Mouse (Mus musculus) forebrain, embryonic 12.5 days (tissue): ENCODE data around the gene Pcsk6. TPM values are rescaled to one million over a fixed set of nuclear protein-coding genes. Genes with fewer than 3 reads are reported as not detected.
"Not testable (repeated sequence)": the region's sequence is repeated elsewhere in the genome, so short reads cannot be mapped to it uniquely, and the experiment has no call there.

Experiments used
- ATAC-seq: fragments of 200-750 bp; cut with Nextera tagmentation; 2 replicates; pipeline ENCODE4 v1.8.0; 2017; ENCODE audit warnings: moderate TSS enrichment; ENCODE audit not compliant: low FRiP score
- H3K27ac ChIP-seq: fragments of 300-500 bp; sonication (generic); 2 replicates; pipeline ENCODE4 v1.5.1; 2016; ENCODE audit warnings: mild to moderate bottlenecking
- H3K27me3 ChIP-seq: fragments of 300-500 bp; sonication (generic); 2 replicates; pipeline ENCODE4 v1.6.1; 2016; ENCODE audit warnings: mild to moderate bottlenecking
- H3K36me3 ChIP-seq: fragments of 300-500 bp; sonication (generic); replicated peaks from 2 replicates; pipeline ENCODE4 v1.6.1; 2016; ENCODE audit warnings: mild to moderate bottlenecking
- H3K4me1 ChIP-seq: fragments of 300-500 bp; sonication (generic); 2 replicates; pipeline ENCODE4 v1.6.1; 2016
- H3K4me2 ChIP-seq: fragments of 300-500 bp; sonication (generic); 2 replicates; pipeline ENCODE4 v1.6.1; 2016; ENCODE audit warnings: mild to moderate bottlenecking, moderate library complexity
- H3K4me3 ChIP-seq: fragments of 300-500 bp; sonication (generic); replicated peaks from 2 replicates; pipeline ENCODE4 v1.5.1; 2016; ENCODE audit warnings: mild to moderate bottlenecking
- H3K9ac ChIP-seq: fragments of 300-500 bp; sonication (generic); 2 replicates; pipeline ENCODE4 v1.6.1; 2016; ENCODE audit warnings: mild to moderate bottlenecking
- H3K9me3 ChIP-seq: fragments of 300-500 bp; sonication (generic); 2 replicates; pipeline ENCODE4 v1.6.1; 2016
- WGBS: fragments of 180-500 bp; shearing (Covaris S2); methylation state at CpG from one replicate; pipeline ENCODE4 v1.1.7; 2016; 5-methylcytosine and 5-hydroxymethylcytosine counted together
- polyA plus RNA-seq: library from polyadenylated mRNA; unstranded; fragments of >200 nt; fragmentation: Nextera tagmentation; extraction: Ambion mirVana; gene quantifications from 2 replicates; pipeline ENCODE4 v1.2.1, GENCODE M21; 2016

Pcsk6 gene
- polyA plus RNA-seq, 1 experiment from 2014 or later: 2.5 TPM

GRCm38 (mm10) chr7:65916566-65916965 lies 55.0 kb downstream of the Pcsk6 start:
- Histone ChIP-seq H3K9ac (no peak overlapping the region), H3K9me3 (no peaks in the 10 kb centered on the region), H3K4me2 (no peak overlapping the region), H3K27me3 (no peaks in the 10 kb centered on the region), H3K4me3 (no peak overlapping the region), H3K36me3 (no peaks in the 10 kb centered on the region), H3K4me1 (0 out of 2 replicates have a peak, but pooled peaks cover 7% of the 10 kb centered on the region), H3K27ac (no peak overlapping the region)
- ATAC-seq: no peak
- 82% methylated on average over 8 of the region's 8 CpGs for WGBS

DNA sequence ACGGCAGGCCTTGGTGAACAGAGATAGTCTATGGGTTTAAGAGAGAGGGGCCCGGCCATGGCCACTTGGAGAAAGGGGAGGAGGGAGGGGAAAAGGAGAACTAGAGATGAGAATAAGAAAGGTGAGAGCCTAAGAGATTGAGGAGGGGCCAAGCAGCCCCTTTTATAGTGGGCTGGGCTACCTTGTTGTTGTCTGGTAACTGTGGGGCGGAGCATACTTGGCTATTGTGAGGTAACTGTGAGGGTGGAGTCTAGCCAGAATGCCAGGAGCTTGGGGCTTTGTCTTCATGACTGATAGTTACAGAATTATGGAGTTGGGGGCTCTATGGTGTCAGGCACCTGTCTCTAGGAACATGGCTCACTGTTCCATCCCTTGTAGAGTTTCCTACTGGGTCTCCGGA lies 56.9 kb downstream of the Pcsk6 start:
- Histone ChIP-seq H3K4me2 (no peak overlapping the region), H3K9ac (no peak overlapping the region), H3K9me3 (peaks cover 8% of the 10 kb centered on the region; the same call in 1 of the 2 replicates), H3K36me3 (no peaks in the 10 kb centered on the region), H3K4me1 (0 out of 2 replicates have a peak, but pooled peaks cover 7% of the 10 kb centered on the region), H3K27ac (no peak overlapping the region), H3K27me3 (no peaks in the 10 kb centered on the region), H3K4me3 (no peak overlapping the region)
- no peak for ATAC-seq
- WGBS: 93% methylated on average over 4 of the region's 4 CpGs

DNA sequence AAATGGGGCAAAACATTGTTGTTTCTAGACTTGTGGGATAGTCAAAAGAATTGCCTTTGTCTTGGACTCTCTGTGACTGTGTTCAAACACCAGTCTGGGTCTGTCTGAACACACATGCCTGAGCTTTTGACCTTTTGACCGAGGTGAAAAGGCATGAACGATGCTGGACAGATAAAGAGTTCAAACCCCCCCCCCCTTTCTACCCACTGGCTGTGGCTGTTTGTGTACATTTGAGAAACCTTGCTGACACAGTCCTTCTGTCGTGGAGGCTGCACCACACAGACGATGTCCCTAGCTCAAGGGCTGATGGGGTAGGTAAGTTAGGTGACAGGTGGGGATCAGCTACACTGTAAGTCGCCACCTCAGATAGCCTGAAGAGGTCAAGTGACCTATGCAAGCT lies 67.9 kb downstream of the Pcsk6 start:
- Histone ChIP-seq H3K27me3 (no peaks in the 10 kb centered on the region), H3K27ac (no peak overlapping the region), H3K4me2 (no peak overlapping the region), H3K4me3 (no peak overlapping the region), H3K36me3 (no peaks in the 10 kb centered on the region), H3K4me1 (peaks cover 3% of the 10 kb centered on the region; the same call in 1 of the 2 replicates), H3K9me3 (no peaks in the 10 kb centered on the region), H3K9ac (no peak overlapping the region)
- ATAC-seq: no peak
- 53% methylated on average over 5 of the region's 5 CpGs for WGBS

DNA sequence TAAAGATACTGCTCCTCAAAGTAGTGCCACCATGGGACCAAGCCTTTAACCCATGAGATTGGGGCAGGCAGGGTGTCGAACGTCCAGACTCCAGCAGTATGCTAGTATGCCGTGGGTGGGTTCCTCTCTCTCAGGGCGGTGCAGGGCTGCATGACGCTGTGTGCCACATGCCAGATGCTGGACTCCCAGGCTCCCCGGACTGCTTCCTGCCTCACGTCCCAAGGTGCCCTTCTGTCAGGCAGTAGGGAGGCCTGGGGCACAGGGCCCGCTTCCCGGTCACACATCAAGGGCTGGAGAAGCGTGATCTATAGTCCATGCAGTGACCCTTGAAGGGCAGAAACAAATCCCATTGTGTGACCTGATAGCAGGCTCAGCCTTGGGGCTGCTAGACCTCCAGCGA lies 68.9 kb downstream of the Pcsk6 start:
- H3K9me3 ChIP-seq: no peaks in the 10 kb centered on the region
- no peaks in the 10 kb centered on the region for H3K36me3 ChIP-seq
- H3K27me3 ChIP-seq: no peaks in the 10 kb centered on the region
- WGBS: 62% methylated on average over 11 of the region's 11 CpGs
- ATAC-seq: no peak
- peaks cover 3% of the 10 kb centered on the region; the same call in 1 of the 2 replicates for H3K4me1 ChIP-seq
- no peak overlapping the region for H3K27ac ChIP-seq
- H3K9ac ChIP-seq: no peak overlapping the region
- no peak overlapping the region for H3K4me2 ChIP-seq
- no peak overlapping the region for H3K4me3 ChIP-seq

DNA sequence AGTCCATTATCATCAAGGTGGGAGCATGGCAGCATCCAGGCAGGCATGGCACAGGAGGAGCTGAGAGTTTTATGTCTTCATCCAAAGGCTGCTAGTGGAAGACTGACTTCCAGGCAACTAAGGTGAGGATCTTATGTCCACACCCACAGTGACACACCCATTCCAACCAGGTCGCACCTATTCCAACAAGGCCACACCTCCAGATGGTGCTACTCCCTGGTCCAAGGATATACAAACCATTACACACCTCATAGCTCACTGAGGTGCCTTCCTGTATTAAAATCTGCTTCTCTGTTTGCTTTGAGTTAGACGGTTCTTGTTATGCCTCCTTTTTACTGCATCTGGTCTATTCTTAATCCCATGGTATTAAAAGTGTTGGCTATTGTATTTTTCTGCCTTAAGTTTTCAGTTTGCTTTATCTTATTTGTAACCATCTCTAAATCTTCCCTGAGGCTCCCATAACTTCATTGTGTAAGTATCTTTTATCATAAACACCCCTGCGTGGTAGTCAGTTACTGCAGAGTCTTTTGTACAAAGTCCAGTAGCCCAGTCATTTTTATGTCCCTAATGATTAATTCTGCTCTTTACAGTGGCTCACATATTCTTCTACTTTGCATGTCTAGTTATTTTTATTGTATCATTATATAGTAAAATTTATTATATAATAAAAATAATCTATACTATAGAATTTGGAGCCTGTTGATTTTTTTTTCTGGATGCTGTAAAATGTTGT lies 72.9 kb downstream of the Pcsk6 start:
- not testable (repeated sequence) for ATAC-seq, H3K9ac ChIP-seq
- 82% methylated on average over 3 of the region's 3 CpGs for WGBS

DNA sequence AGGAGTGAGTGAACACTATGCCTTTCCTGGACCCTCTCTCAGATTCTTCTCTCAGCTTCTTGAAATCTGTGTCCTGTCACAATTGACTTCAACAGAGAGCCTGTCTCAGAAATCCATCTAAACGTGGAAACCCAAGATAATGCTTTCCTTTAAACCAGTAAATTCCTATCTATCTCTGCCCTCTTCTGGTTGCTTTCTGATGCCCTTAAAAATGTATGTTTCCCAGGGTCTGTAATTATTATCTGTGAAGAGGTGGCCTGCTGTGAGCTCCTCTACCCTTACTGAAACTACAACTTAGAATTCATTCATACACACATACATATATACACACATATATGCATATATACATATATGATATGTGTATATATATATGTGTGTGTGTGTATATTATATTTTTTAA lies 73.7 kb downstream of the Pcsk6 start:
- H3K4me3 ChIP-seq: no peak overlapping the region
- no peaks in the 10 kb centered on the region for H3K4me1 ChIP-seq
- no peaks in the 10 kb centered on the region for H3K36me3 ChIP-seq
- H3K9ac ChIP-seq: no peak overlapping the region
- H3K9me3 ChIP-seq: no peaks in the 10 kb centered on the region
- no peak for ATAC-seq
- 62% methylated on average over 1 of the region's 1 CpGs for WGBS
- no peak overlapping the region for H3K27ac ChIP-seq
- H3K27me3 ChIP-seq: no peaks in the 10 kb centered on the region
- no peak overlapping the region for H3K4me2 ChIP-seq

More for the DNA sequence above, 72.9 kb downstream of the Pcsk6 start:
- H3K4me2 ChIP-seq, H3K27me3 ChIP-seq, H3K4me3 ChIP-seq, H3K36me3 ChIP-seq, H3K9me3 ChIP-seq, H3K4me1 ChIP-seq, H3K27ac ChIP-seq: not testable (repeated sequence)

DNA sequence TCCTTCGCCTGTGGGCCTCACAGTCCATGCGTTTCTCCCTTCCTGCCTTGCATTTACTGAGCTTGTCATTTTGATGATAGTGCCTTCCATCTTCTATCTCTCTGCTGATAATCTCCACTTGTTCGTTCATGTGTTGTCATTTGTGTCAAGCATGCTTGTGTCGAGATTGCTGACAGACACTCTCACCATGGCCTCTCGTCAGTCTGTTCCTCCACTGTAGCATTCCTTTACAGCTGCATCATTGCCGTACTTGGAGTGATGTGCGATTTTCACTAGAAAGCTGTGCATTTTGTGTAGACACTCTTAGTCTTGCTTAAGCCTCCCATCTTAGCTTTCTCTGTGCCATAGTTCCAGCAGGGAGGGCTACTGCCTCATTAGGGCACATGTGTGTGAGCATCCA lies 79.5 kb downstream of the Pcsk6 start:
- no peak overlapping the region for H3K4me3 ChIP-seq
- no peak overlapping the region for H3K9ac ChIP-seq
- no peak overlapping the region for H3K4me2 ChIP-seq
- no peaks in the 10 kb centered on the region for H3K9me3 ChIP-seq
- ATAC-seq: no peak
- no peaks in the 10 kb centered on the region for H3K27me3 ChIP-seq
- H3K36me3 ChIP-seq: no peaks in the 10 kb centered on the region
- H3K4me1 ChIP-seq: peaks cover 6% of the 10 kb centered on the region; the same call in 1 of the 2 replicates
- no peak overlapping the region for H3K27ac ChIP-seq
- 84% methylated on average over 7 of the region's 7 CpGs for WGBS

DNA sequence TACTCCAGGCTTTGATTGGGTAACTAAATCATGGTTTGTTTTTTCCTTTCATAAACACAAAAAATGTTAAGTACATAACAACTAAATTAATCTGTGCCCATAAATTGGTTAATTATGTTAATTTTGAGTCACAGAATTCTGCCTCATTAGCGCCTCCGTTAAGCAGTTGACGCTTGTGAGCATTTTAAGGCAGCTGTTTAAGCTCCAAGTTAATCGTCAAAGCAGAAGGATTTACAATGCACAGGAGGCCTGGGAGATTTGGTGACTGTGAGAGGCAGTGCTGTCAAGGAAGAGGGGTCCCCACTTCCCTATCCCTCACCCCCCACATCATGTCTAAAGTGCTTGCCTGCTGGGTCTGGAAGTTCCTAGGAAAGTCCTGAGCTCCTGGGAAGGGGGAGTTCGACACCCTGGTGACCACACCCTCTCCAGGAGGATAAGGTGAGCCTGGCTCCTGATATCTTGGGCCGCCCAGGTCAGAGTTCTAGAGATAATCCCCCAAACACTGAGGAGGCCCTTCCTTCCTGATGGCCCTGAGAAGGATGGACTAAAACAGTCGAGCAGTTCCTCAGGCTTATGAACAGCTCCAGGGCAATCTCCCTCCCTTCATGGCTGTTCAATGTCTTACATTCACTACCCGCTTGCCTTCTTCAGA lies 83.9 kb downstream of the Pcsk6 start:
- H3K4me3 ChIP-seq: no peak overlapping the region
- no peaks in the 10 kb centered on the region for H3K27me3 ChIP-seq
- H3K4me2 ChIP-seq: no peak overlapping the region
- no peak overlapping the region for H3K27ac ChIP-seq
- no peaks in the 10 kb centered on the region for H3K36me3 ChIP-seq
- H3K4me1 ChIP-seq: peaks cover 6% of the 10 kb centered on the region; the same call in 1 of the 2 replicates
- H3K9me3 ChIP-seq: no peaks in the 10 kb centered on the region
- ATAC-seq: 0 out of 2 replicates have a peak, but pooled peaks have one; percentile 30
- no peak overlapping the region for H3K9ac ChIP-seq
- 47% methylated on average over 8 of the region's 8 CpGs for WGBS

DNA sequence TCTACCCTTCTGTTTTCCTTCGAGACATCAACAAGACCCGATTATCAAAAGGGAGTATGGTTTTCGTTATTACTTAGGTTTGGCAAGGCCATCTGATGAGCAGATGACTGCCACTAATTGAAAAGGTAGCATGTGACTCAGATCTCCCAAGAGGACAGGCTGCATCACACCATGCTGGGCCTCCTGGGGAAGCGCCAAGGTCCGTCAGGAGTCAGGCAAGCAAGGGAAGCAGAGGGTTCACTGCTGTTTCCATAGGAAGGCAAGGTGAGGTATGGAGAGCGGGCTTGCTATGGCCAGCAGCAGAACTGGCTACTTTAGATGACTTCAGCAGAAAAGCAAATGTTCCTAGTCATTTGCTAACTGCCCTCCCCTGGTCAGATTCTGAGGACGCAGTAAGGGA lies 84.9 kb downstream of the Pcsk6 start:
- no peak for ATAC-seq
- WGBS: 92% methylated on average over 7 of the region's 7 CpGs
- Histone ChIP-seq H3K4me2 (no peak overlapping the region), H3K27ac (no peak overlapping the region), H3K4me3 (no peak overlapping the region), H3K4me1 (peaks cover 6% of the 10 kb centered on the region; the same call in 1 of the 2 replicates), H3K9me3 (no peaks in the 10 kb centered on the region), H3K27me3 (no peaks in the 10 kb centered on the region), H3K36me3 (no peaks in the 10 kb centered on the region), H3K9ac (no peak overlapping the region)

GRCm38 (mm10) chr7:65948891-65949290 lies 87.4 kb downstream of the Pcsk6 start:
- Histone ChIP-seq H3K4me2 (no peak overlapping the region), H3K9me3 (no peaks in the 10 kb centered on the region), H3K9ac (no peak overlapping the region), H3K4me1 (peaks cover 6% of the 10 kb centered on the region; the same call in 1 of the 2 replicates), H3K27me3 (no peaks in the 10 kb centered on the region), H3K4me3 (no peak overlapping the region), H3K27ac (no peak overlapping the region), H3K36me3 (no peaks in the 10 kb centered on the region)
- no peak for ATAC-seq
- WGBS: 96% methylated on average over 11 of the region's 11 CpGs

DNA sequence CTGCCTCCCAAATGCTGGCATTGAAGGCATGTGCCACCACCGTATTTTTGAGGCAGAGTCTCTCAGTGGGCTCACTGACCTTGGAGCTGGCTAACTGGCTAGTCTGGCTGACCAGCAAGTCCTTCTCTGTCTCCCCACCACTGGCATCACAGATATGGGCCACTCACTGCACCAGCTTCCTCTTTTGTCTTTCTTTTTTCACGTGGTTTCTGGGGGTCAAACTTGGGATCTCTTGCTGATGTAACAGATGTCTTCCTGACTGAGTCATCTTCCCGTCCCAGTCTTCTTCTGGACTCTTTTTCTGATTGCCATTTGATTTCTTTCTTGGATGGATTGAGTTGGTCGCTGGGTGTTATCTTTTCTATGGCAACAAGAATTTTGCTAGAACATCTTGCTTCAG lies 93.0 kb downstream of the Pcsk6 start:
- H3K4me3 ChIP-seq: no peak overlapping the region
- H3K9me3 ChIP-seq: no peaks in the 10 kb centered on the region
- no peaks in the 10 kb centered on the region for H3K27me3 ChIP-seq
- peaks cover 16% of the 10 kb centered on the region for H3K4me1 ChIP-seq
- ATAC-seq: no peak
- H3K4me2 ChIP-seq: no peak overlapping the region
- no peak overlapping the region for H3K27ac ChIP-seq
- H3K36me3 ChIP-seq: no peaks in the 10 kb centered on the region
- WGBS: 84% methylated on average over 4 of the region's 4 CpGs
- H3K9ac ChIP-seq: no peak overlapping the region

- H3K4me2 ChIP-seq: peak overlapping the region; percentile 11; the same call in 1 of the 2 replicates
- H3K4me3 ChIP-seq: no peak overlapping the region
These were observed 94.0 kb downstream of the Pcsk6 start for GRCm38 (mm10) chr7:65955304-65956220.

More at GRCm38 (mm10) chr7:65955304-65956220, 94.0 kb downstream of the Pcsk6 start:
- Histone ChIP-seq H3K27ac (no peak overlapping the region), H3K9me3 (no peaks in the 10 kb centered on the region), H3K27me3 (no peaks in the 10 kb centered on the region), H3K36me3 (no peaks in the 10 kb centered on the region), H3K9ac (no peak overlapping the region), H3K4me1 (peaks cover 16% of the 10 kb centered on the region)
- peak; percentile 63; the same call in 1 of the 2 replicates for ATAC-seq
- WGBS: 59% methylated on average over 24 of the region's 24 CpGs
